Mouse (Mus musculus): ENCODE data around the gene Plxna1. TPM values are rescaled to one million over a fixed set of nuclear protein-coding genes. Genes with fewer than 3 reads are reported as not detected.

The Plxna1 gene
- polyA plus RNA-seq (2015; fragmentation: Nextera tagmentation; extraction: Ambion mirVana) = 21.4 and 24.8 TPM in 2 replicates

DNA sequence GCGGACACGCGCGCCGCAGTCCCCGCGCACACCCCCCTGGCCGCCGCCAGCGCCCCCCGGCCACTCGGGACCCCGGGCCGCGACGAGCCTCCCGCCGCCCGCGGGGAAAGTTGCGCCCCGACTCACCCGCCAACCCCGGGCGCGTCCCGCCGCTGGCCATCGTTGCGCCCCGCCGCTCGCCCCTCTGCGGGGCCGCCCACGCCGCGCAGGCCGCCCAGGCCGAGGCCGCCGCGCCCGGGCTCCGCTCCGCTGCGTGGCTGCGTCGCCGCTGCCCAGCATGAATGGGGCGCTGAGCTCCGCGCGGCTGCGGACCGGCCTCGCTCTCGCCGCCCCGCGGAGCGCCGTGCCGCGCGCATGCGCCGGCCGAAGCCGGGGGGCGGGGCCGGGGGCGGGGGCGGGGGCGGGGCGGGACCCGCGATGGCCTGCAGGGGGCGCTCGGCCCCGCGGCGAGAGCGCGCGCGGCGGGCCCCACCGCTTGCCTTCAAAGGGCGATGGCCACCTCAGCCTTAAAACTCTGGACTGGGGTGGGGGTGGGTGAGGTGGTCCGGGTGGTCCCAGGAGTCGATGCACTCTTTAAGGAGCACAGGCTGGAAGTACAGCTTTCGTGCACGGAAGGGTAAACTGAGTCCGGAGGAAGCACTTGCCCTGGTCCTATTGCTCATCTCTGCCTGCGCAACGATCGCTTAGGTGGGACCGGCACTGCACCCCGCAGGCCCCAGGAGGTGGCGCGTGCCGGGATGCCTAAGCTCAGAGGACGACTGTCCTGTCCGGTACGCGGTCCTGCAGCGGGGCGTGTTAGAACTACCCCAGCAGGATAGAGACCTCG lies at the start of gene Plxna1:
Plxna1 (minus strand) TSS at position 340 of the 826 bp plus-strand sequence.
- Histone ChIP-seq H3K27ac (peak within 1 kb of the TSS; percentile 84), H3K36me3 (no peaks in the 10 kb centered on the region), H3K27me3 (peaks cover 9% of the 10 kb centered on the region), H3K9ac (peak within 1 kb of the TSS; percentile 93), H3K4me2 (peak within 1 kb of the TSS; percentile 94), H3K9me3 (replicated peaks) (no peaks in the 10 kb centered on the region), H3K4me3 (replicated peaks) (peak within 1 kb of the TSS; percentile 74), H3K4me1 (peaks cover 37% of the 10 kb centered on the region)
- ATAC-seq (replicated peaks; ENCODE audit: low FRiP score) = peak; percentile 85
- under 1% methylated on average over 56 of the region's 110 CpGs for WGBS

DNA sequence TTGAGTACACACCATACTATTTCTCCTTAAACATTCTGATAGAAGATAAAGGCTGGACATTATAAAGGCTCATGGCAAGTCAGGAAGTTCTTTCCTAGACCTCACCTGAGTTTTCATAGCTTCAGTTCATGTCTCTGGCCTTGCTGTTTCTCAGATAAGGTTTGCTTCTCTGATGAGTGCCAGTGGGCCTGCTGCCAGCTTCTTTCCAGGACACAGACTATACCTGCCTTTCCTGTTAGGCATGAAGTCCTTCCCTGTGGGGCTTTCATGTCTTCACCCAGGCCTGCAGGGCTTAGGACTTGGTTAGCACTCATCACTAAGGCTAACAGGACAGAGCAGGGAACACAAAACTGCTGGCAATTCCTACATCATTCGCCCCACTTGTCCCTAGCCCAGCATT lies 46.6 kb upstream of the Plxna1 start:
- H3K36me3 ChIP-seq = no peaks in the 10 kb centered on the region
- H3K27me3 ChIP-seq = no peaks in the 10 kb centered on the region
- ATAC-seq (replicated peaks; ENCODE audit: low FRiP score) = no peak
- H3K27ac ChIP-seq = no peak overlapping the region
- 83% methylated on average over 1 of the region's 1 CpGs for WGBS
- no peak overlapping the region for H3K4me2 ChIP-seq
- H3K4me1 ChIP-seq = peaks cover 9% of the 10 kb centered on the region; the same call in 1 of the 2 replicates
- H3K9me3 ChIP-seq (replicated peaks) = no peaks in the 10 kb centered on the region
- no peak overlapping the region for H3K4me3 ChIP-seq (replicated peaks)
- H3K9ac ChIP-seq = no peak overlapping the region

DNA sequence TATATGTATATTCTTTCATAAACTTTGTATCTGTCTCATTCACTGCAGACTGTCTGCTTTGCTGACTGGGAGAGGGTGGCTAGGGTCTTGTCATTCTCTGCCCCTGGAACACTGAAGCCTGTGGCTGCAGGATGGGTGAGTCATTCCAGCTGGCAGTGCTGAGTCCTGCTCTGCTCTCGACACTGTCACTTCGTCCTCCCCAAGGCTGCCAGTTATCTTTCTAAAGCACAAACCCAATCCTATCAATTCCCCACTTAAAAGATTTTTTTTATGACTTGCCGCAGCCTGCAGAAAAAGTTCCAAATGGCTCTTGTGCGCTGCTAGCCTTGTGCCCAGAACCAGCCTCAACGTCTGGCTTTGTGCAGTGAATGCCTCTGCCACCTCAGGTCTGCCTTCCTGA lies 45.8 kb upstream of the Plxna1 start:
- no peak overlapping the region for H3K4me3 ChIP-seq (replicated peaks)
- H3K36me3 ChIP-seq = no peaks in the 10 kb centered on the region
- H3K27me3 ChIP-seq = no peaks in the 10 kb centered on the region
- WGBS = 55% methylated on average over 5 of the region's 5 CpGs
- H3K9ac ChIP-seq = no peak overlapping the region
- H3K4me2 ChIP-seq = no peak overlapping the region
- H3K9me3 ChIP-seq (replicated peaks) = no peaks in the 10 kb centered on the region
- no peak overlapping the region for H3K27ac ChIP-seq
- ATAC-seq (replicated peaks; ENCODE audit: low FRiP score) = no peak
- H3K4me1 ChIP-seq = peaks cover 3% of the 10 kb centered on the region; the same call in 1 of the 2 replicates

DNA sequence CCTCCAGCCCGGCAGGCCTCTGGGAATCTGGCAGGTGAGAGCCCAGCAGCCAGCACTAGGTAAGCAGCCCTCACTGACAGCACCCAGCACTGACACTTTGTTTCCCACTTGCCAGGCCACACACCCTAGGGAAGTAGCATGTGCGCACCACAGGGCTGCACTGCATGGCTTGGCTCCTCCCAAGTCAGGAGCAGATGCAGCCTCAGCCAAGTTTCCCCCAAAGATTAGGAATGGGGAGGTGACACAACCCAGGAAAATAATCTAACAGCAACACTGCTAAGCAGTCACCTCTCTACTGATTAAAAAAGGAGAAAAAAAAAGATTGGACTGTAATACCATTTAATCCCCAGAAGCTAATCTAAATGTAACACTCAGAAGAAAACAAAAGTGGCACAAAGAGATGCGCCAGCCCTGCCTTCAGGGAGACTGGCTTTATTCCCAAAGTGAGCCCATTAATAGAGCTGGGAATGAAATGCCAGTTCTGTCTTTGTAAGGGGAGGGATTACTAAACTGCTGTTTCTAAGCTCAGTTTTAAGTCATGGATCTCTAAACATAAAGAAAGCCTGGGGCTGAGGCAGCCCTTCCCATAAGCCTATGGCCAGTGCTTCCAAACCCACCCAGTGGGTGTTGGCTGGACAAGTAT lies 44.9 kb upstream of the Plxna1 start:
- Histone ChIP-seq H3K4me2 (no peak overlapping the region), H3K9me3 (replicated peaks) (no peaks in the 10 kb centered on the region), H3K27me3 (no peaks in the 10 kb centered on the region), H3K9ac (no peak overlapping the region), H3K4me3 (replicated peaks) (no peak overlapping the region), H3K4me1 (no peaks in the 10 kb centered on the region), H3K36me3 (no peaks in the 10 kb centered on the region), H3K27ac (no peak overlapping the region)
- 89% methylated on average over 3 of the region's 3 CpGs for whole genome bisulfite sequencing
- ATAC-seq (replicated peaks; ENCODE audit: low FRiP score) = no peak

DNA sequence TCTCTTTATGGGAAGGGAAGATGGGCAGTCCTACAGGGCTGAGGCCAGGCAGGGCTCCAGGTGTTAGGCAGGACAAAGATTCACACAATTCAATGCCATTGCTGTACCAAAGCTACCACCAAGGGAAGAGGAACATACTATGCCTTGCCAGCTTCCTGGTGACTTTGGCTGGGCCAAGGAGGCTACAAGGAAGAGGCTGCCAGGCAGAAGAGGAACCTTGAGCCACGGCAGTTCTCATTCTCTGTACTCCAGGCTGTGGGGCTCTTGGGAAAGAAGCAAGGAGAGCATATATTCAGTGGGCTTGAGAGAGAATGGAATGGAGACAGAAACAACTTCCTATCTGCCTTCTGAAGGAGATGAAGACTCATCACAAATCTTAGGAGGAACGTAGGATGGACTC lies 42.5 kb upstream of the Plxna1 start:
- no peaks in the 10 kb centered on the region for H3K9me3 ChIP-seq (replicated peaks)
- no peaks in the 10 kb centered on the region for H3K27me3 ChIP-seq
- WGBS = 94% methylated on average over 2 of the region's 2 CpGs
- no peak overlapping the region for H3K4me3 ChIP-seq (replicated peaks)
- ATAC-seq (replicated peaks; ENCODE audit: low FRiP score) = no peak
- H3K9ac ChIP-seq = no peak overlapping the region
- no peaks in the 10 kb centered on the region for H3K4me1 ChIP-seq
- no peaks in the 10 kb centered on the region for H3K36me3 ChIP-seq
- H3K27ac ChIP-seq = no peak overlapping the region
- no peak overlapping the region for H3K4me2 ChIP-seq

DNA sequence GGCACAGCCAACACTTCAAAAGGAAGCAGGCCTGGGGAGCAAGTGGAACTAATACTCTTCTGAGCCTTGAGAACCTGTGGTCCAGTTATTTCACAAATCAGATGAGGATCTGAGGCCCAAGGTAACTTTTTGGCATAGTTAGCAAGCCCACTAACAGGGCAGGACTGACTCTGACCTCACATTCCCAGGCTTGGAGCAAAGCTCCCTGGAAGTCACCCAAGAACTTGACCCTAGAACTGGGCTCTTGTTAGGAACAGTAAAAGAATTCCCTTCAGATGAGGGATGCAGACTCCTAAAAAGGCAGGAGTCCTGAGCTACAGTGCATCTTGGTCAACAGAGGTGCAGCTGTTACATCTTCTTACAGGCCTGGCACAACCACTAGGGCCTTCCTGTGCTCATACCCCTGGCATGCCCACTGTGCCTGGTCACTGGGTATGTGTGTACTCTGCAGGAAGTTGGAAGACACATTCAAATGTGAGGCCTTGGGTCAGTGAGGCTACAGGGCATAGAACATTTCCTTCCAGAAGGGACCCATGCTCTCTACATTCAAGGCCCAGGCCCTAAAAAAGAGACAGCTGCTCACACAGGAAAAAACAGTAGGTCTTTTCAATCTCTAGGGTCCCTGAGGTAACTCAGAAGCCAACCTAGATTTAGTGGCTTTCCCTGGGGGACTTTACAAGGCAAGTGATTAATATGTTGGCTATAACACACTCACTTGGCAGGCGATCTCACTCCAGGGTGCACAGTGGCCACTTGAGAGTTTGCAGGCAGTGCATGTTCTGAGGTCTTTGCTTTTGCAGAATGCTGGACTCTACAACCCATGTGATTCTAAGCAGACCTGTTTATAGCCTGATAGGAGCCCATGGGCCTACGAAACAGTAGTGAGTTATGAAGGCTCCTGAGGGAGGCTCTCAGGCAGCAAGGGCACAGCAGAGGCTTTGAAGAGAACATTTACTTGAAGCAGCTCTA lies 41.1 kb upstream of the Plxna1 start:
- ATAC-seq (replicated peaks; ENCODE audit: low FRiP score) = no peak
- Histone ChIP-seq H3K4me3 (replicated peaks) (no peak overlapping the region), H3K27ac (no peak overlapping the region; the same call in 1 of the 2 replicates), H3K4me1 (no peaks in the 10 kb centered on the region), H3K27me3 (no peaks in the 10 kb centered on the region), H3K4me2 (no peak overlapping the region), H3K9me3 (replicated peaks) (no peaks in the 10 kb centered on the region), H3K36me3 (no peaks in the 10 kb centered on the region), H3K9ac (no peak overlapping the region)
- 67% methylated on average over 2 of the region's 2 CpGs for WGBS

DNA sequence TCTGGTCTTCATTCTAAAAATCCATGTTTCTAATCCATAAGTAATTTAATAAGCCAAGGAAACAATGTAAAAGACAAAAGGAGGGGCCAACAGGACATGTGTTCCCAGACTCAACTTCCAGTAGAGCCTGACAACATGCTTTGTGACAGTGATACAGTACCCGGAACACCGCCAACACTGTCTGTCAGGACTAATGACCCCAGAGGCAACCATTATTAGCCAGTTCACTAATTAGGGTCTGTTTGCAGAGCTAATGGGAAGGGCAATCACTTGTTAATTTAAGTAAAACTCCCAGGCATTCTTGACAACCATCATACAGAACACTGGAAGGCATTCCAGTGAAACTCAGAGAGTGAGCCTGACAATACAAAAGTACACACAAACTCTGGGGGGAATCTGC lies 40.0 kb upstream of the Plxna1 start:
- no peak for ATAC-seq (replicated peaks; ENCODE audit: low FRiP score)
- Histone ChIP-seq H3K4me1 (no peaks in the 10 kb centered on the region), H3K27ac (no peak overlapping the region), H3K36me3 (no peaks in the 10 kb centered on the region), H3K4me3 (replicated peaks) (no peak overlapping the region), H3K27me3 (no peaks in the 10 kb centered on the region), H3K4me2 (no peak overlapping the region), H3K9me3 (replicated peaks) (no peaks in the 10 kb centered on the region), H3K9ac (no peak overlapping the region)
- WGBS = 81% methylated on average over 2 of the region's 2 CpGs

DNA sequence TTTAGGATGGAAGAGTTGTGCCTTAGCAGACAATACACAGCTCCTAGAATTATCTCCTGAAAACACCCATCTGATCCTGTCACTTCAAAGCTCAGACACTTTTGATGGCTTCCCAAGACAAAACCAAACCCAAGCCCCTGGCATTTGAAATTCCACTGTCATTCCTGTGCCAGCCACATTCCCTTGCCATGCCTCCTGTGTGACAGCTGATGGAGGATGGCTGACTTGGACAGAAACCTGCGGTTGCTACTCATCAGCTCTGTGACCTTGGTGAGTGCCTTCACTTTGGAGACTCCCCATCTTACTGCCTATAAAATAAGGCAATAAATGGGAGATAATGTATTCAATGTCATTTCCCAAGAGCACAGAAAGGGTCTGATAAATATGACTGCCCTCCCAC lies 37.1 kb upstream of the Plxna1 start:
- H3K27me3 ChIP-seq = no peaks in the 10 kb centered on the region
- no peaks in the 10 kb centered on the region for H3K36me3 ChIP-seq
- no peak overlapping the region for H3K4me3 ChIP-seq (replicated peaks)
- no peak overlapping the region for H3K9ac ChIP-seq
- no peak overlapping the region for H3K27ac ChIP-seq
- ATAC-seq (replicated peaks; ENCODE audit: low FRiP score) = no peak
- no peaks in the 10 kb centered on the region for H3K9me3 ChIP-seq (replicated peaks)
- no peak overlapping the region for H3K4me2 ChIP-seq
- no peaks in the 10 kb centered on the region for H3K4me1 ChIP-seq
- 98% methylated on average over 1 of the region's 1 CpGs for WGBS

DNA sequence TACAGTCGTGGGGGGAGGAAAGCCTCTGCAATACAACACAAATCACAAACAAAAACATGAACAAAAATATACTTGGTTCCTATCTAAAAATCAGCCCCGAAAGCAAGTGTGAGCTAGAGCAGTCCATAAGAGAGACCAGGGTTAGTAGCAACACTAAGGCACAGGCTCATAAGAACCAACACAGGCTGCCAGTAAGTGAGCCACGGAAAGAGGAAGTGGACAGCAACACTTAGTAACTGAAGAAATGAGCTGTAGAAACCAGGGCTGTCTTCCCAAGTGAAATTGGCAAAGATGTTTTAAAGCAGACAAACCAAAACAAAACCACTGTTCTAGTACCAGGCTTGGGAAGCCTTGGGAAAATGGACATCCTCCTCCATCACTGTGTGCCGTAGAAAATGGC lies 35.5 kb upstream of the Plxna1 start:
- WGBS = 82% methylated on average over 4 of the region's 4 CpGs
- no peaks in the 10 kb centered on the region for H3K9me3 ChIP-seq (replicated peaks)
- H3K4me1 ChIP-seq = no peaks in the 10 kb centered on the region
- no peak overlapping the region for H3K9ac ChIP-seq
- no peaks in the 10 kb centered on the region for H3K36me3 ChIP-seq
- no peak for ATAC-seq (replicated peaks; ENCODE audit: low FRiP score)
- H3K27ac ChIP-seq = no peak overlapping the region
- no peak overlapping the region for H3K4me2 ChIP-seq
- no peaks in the 10 kb centered on the region for H3K27me3 ChIP-seq
- H3K4me3 ChIP-seq (replicated peaks) = no peak overlapping the region

DNA sequence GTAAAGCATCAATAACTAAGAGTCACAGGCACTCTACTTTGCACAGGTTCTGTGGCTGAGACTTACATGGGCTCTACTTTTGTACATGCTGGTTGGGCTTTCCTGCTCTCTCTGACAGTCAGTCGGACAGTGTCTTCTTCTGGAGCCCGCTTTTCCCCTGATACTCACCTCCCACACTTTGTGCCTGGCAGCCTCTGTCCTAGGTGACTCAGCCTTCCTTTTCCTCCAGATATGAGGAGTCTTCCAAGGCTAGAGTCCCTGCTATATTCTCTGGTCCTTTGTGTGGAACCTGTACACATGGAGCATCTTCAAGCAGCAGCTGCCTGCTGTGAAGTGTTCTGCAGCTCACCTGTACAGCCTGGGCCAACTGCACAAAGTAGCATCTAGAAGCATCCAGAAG lies 31.4 kb upstream of the Plxna1 start:
- 87% methylated on average over 2 of the region's 2 CpGs for WGBS
- no peak for ATAC-seq (replicated peaks; ENCODE audit: low FRiP score)
- Histone ChIP-seq H3K27me3 (no peaks in the 10 kb centered on the region), H3K4me1 (no peaks in the 10 kb centered on the region), H3K9me3 (replicated peaks) (no peaks in the 10 kb centered on the region), H3K9ac (no peak overlapping the region), H3K4me2 (no peak overlapping the region), H3K27ac (no peak overlapping the region), H3K4me3 (replicated peaks) (no peak overlapping the region), H3K36me3 (no peaks in the 10 kb centered on the region)

DNA sequence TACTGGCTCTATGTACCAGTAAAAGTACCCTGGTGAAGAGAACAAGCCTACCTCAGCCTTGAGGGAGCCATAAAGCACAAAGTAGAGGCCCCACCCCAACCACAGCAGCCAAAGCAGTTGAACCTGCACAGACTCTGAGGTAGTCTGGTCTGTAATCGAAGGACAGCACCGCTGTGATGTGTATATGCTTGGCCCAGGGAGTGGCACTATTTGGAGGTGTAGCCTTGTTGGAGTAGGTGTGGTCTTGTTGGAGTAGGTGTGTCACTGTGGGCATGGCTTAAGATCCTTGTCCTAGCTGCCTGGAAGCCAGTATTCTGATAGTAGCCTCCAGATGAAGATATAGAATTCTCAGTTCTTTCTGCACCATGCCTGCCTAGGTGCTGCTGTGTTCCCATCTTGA lies 29.8 kb upstream of the Plxna1 start:
- Histone ChIP-seq H3K9me3 (replicated peaks) (no peaks in the 10 kb centered on the region), H3K27me3 (no peaks in the 10 kb centered on the region), H3K4me2 (no peak overlapping the region), H3K4me1 (no peaks in the 10 kb centered on the region), H3K4me3 (replicated peaks) (no peak overlapping the region), H3K36me3 (no peaks in the 10 kb centered on the region), H3K27ac (no peak overlapping the region), H3K9ac (no peak overlapping the region)
- WGBS = 89% methylated on average over 2 of the region's 2 CpGs
- no peak for ATAC-seq (replicated peaks; ENCODE audit: low FRiP score)

DNA sequence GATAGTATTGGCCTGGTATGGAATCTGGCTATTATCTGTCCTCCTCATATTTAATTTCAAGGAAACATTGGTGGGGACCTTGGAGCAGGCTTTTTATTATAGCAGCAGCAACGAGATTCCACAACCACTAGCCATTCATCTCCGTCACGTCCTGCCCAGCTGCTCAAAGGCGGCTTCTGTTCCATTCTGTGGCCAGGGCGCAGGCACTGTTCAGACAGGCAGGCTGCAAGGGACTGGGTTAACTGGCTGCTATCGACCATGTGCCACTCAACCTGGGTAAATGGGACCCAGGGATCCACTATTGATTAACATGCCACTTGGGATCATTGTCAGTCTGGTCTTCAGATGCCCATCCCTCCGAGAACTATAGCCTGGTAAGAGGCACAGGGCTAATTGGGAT lies 27.4 kb upstream of the Plxna1 start:
- H3K4me1 ChIP-seq = no peaks in the 10 kb centered on the region
- ATAC-seq (replicated peaks; ENCODE audit: low FRiP score) = no peak
- no peaks in the 10 kb centered on the region for H3K36me3 ChIP-seq
- no peaks in the 10 kb centered on the region for H3K9me3 ChIP-seq (replicated peaks)
- H3K27me3 ChIP-seq = no peaks in the 10 kb centered on the region
- H3K27ac ChIP-seq = no peak overlapping the region
- no peak overlapping the region for H3K9ac ChIP-seq
- no peak overlapping the region for H3K4me3 ChIP-seq (replicated peaks)
- 69% methylated on average over 7 of the region's 7 CpGs for WGBS
- H3K4me2 ChIP-seq = no peak overlapping the region

All from kidney, embryonic 15.5 days (tissue).